Mouse (Mus musculus): ENCODE measurements around the gene Tlk1.

Tlk1 gene

GRCm38 (mm10) chr2:70825371-70826051, at the start of gene Tlk1:
Gene Tlk1 (minus strand): TSS chr2:70825728.
- peak; percentile 56 to 60 for DNase-seq (ENCODE audit: low spot score in 2 of 2)

DNA sequence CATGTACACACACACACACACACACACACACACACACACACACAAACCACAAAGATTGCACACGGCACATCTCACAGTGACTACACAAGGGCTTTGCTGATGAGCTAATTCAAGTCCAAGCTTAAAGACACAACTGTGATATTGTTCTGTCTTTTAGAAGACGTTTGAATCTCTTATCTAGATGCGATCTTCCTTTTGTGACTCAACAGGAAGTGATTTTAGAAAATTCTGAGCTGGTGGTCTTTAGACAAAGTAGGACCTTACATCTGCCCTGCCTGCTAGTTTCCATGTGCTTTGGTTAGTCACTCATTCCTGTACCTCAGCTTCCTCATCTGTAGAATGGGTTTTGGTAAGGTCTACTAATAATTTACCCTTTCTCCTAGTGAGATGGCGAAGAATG, 49.6 kb upstream of the Tlk1 start:
- DNase-seq (ENCODE audit: low spot score in 2 of 2) = no peak

GRCm38 (mm10) chr2:70873168-70873567, 47.6 kb upstream of the Tlk1 start:
- no peak for DNase-seq (ENCODE audit: low spot score in 2 of 2)

GRCm38 (mm10) chr2:70871466-70872022, 46.0 kb upstream of the Tlk1 start:
- no peak for DNase-seq (ENCODE audit: low spot score in 2 of 2)

DNA sequence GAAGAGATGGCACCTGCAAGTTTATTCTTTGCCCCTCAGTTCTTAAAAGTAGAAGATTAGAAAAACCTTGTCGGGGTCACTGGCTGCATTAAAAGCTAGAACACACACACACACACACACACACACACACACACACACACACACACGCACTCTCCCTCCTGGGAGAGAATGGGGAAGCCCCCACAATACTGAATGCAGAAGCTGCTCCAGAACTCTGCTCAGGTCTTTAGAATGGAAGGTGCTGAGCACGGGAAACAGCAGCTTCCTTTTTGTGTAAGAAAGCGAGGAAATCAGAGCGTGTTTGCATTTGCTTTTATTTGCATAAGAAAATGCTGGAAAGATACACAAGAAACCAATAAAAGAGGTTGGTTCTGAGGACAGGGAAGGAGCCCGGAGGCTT, 45.3 kb upstream of the Tlk1 start:
- DNase-seq (ENCODE audit: low spot score in 2 of 2) = no peak

GRCm38 (mm10) chr2:70869116-70869515, 43.6 kb upstream of the Tlk1 start:
- DNase-seq (ENCODE audit: low spot score in 2 of 2) = no peak

GRCm38 (mm10) chr2:70867231-70867630, 41.7 kb upstream of the Tlk1 start:
- DNase-seq (ENCODE audit: low spot score in 2 of 2) = no peak

DNA sequence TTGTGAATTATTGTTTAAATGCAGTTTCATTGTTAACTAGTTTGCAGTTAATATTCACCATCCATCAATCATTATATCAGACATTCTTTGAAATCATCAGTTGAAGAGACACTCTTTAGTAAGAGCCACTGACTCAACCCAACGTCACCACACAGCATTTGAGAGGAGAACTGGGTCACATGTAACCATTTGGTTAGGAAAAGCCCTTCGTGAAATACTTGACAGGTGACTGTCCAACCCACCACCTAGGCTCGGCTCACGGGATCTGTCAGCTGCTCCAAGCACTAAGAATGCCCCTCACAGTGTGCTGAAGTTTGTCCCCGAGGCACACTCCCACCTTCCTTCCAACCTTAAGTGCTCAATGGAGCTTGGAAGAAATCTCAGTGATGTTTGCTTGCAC, 37.4 kb upstream of the Tlk1 start:
- DNase-seq (ENCODE audit: low spot score in 2 of 2) = no peak

GRCm38 (mm10) chr2:70859740-70860139, 34.2 kb upstream of the Tlk1 start:
- DNase-seq (ENCODE audit: low spot score in 2 of 2) = no peak

DNA sequence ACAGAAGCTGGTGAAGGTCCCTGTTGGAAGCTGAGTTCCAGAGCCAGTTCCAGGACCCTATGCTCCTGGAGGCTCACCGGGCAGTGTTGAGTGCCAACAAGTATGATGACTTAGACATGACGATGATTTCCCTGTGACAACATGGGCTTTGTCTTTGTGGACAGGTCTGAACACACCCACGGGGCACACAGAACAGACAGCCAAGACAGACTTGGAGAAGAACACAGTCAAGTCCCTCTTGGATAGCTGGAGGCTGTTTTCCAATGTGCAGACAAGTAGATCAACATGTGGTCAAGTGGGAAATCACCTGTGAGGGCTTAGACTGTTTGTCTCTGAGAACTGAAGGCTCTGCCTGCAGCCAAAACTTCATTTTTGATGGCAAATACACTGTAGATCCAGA, 31.4 kb upstream of the Tlk1 start:
- no peak for DNase-seq (ENCODE audit: low spot score in 2 of 2)

DNA sequence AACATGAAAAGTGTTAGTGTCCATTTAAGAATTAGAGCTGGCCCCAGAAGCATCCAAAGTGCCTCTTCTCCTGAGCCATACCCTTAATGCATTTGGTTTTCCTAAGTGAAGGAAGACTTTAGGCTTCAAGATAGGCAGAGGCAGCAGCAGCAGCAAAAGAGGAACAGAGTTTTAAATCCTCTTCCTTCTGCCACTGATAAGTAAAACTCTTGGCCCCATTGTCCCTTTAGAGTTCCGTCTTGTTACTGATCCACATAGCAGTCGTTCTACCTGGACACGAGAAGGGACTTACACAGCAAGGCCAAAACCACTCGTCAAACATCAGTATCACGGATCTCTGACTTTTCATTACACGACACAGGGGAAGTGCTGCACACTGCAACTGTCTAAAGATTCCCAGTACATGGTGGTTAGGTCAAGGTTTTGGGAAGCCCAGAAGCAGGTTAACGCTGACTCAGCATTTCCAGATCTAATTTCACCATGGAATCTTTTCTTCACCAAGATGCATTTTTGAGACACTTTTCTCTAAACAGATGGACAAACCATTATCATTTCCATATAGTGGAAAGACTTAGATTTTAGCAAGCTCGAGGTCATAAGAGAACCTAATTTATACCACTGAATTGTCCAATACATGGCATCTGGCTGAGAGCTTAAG, 28.8 kb upstream of the Tlk1 start:
- no peak for DNase-seq (ENCODE audit: low spot score in 2 of 2)

GRCm38 (mm10) chr2:70853329-70853728, 27.8 kb upstream of the Tlk1 start:
- DNase-seq (ENCODE audit: low spot score in 2 of 2) = no peak

- DNase-seq (ENCODE audit: low spot score in 2 of 2) = no peak
Observed at GRCm38 (mm10) chr2:70852796-70853221, 27.3 kb upstream of the Tlk1 start.

DNA sequence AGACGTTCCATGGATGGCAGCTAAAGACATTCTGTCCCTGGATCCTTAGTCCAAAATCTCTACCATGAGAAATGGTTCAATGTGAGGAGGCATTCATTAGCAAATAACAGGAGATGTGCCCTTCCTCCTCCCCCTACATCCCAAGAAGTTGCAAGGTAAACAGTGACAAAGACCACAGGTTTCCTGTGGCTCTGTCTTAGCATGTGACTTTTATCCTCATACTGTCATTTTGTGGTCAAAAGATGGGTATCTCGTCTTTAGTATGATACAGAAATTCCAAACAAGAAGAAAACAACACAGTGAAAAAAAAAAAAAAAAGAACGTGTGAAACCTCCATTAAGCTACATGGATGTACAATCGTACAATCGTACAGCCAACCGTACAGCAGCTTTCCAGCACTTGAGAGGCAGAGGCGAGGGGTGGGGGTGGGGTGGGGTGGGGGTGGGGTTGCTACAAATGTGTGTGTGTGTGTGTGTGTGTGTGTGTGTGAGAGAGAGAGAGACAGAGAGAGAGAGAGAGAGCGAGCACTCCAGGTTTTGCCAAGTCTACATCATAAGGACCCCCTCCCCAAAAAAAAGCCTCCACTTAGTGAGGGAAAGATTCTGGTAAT, 26.8 kb upstream of the Tlk1 start:
- no peak for DNase-seq (ENCODE audit: low spot score in 2 of 2)

DNA sequence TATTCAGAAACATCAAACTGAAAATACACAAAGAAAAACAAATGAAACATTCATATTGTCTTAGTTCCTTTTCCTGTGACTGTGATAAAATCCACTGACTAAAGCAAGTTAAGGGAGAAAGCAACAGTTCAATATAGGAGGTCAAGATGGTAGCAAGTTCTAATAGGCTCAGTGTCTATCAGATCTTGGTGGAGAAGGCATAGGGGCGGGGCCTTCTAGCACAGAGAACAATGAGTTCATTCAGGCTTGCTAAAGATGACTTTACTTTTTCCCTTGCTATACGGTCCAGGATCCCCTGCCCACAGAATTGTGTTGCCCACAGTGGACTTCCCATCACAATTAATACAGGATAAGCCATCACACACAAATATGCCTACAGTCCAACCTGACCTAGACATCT, 20.3 kb upstream of the Tlk1 start:
- no peak for DNase-seq (ENCODE audit: low spot score in 2 of 2)

DNA sequence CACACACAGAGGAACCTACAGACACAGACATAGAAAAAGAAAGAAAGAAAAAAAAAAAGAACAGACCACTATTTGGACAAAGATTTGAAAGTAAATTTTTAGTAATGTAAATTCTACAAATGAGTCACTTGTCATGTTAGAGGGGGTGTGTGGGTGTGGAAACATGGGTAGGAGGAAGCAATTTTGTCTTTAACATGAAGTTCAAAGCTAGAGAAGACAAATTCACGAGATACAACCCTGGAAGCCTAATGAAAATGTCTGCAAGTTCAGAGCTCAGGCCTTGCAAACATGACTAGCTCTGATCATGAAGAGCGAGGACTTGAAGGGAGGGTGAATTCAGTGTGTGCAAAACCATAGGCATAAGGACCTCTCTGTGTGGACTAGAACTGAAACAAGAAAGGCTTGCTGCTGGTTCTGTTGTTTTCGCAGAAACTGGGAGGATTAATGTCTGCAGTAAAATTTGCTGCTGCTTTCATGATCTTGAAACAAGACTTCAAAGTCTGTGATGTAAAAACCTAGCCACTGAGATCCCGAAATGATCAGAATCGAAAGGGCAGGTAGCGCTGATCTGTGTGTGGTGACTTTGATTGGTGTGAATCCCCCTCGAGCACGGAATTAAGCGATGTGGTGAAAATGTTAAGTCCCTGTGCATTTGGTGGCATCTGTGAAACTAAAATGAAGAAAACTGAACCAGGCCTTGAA, 19.3 kb upstream of the Tlk1 start:
- DNase-seq (ENCODE audit: low spot score in 2 of 2) = no peak

DNA sequence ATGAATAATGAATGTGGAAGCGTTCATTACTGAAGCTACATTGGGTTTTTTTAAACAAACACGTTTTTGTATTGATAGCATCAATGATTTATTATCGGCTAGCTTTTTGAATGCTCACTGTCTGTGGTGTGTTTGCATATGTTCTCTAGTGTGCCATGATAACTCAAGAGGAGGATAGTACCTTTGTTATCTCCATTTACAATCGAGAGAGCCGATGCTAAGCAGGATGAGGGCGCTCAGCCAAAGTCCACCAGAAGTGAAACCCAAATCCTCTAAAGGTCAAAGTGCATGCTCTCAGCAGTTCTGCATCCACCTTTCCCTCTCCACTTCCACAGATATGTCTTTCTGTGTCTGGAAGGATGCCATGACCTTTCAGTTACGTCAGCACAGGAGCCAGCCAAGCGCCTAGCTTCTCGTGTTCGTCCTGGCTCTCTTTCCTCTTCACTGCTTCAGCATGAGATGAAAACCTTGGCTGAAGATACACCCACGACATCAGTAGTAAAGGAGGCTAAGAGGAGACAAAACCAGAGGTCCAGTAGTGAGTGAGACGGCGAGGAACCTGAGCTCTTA, 16.6 kb upstream of the Tlk1 start:
- DNase-seq (ENCODE audit: low spot score in 2 of 2) = no peak

- DNase-seq (ENCODE audit: low spot score in 2 of 2) = no peak
Observed at GRCm38 (mm10) chr2:70838536-70839216, 13.1 kb upstream of the Tlk1 start.

DNA sequence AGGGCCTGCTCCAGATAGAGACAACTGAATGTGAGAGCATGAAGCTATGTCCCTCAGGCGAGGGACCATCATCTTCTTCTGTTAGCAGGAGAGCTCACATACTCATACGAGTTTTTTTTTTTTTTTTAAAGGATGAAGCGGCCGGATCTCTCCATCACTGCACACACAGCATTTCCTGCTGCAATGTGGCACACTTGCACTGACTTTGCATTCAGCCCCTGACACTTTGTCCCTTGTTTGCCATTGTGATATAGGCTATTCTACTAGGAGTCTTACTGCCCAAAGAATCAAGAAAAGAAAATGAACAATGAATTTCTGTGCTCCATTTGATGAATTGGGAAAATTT, 10.8 kb upstream of the Tlk1 start:
- DNase-seq (ENCODE audit: low spot score in 2 of 2) = no peak

GRCm38 (mm10) chr2:70835641-70836305, 10.2 kb upstream of the Tlk1 start:
- DNase-seq (ENCODE audit: low spot score in 2 of 2) = no peak

- no peak for DNase-seq (ENCODE audit: low spot score in 2 of 2)
Observed at GRCm38 (mm10) chr2:70835209-70835608, 9.7 kb upstream of the Tlk1 start.
